29 mouse cellular contexts compared by ENCODE assay signal in genomic region chr17:36182212-36182611, GRCm38 (mm10). TPM values are rescaled to one million over a fixed set of nuclear protein-coding genes. Genes with fewer than 3 reads are reported as not detected.
"Had no signal": no experiment of that assay in that cellular context is flagged by ENCODE, and none has a peak within 500 bp of the region (broad histone marks: within the 10 kb centered on the region; RNA-seq: fewer than 3 reads in every experiment).

No protein-coding gene starts in this region.

- H3K27ac ChIP-seq: gastrocnemius, adult 2 months; hindbrain, embryonic 10.5 days; hindbrain, embryonic 12.5 days; hindbrain, embryonic 14.5 days; layer of hippocampus, adult 2 months; left cerebral cortex, adult 2 months; limb, embryonic 10.5 days; limb, embryonic 12.5 days; liver, embryonic 13.5 days had no signal

- H3K4me1 ChIP-seq: hindbrain, embryonic 12.5 days; limb, embryonic 12.5 days; liver, embryonic 13.5 days had no signal

- H3K4me2 ChIP-seq: heart, embryonic 12.5 days; hindbrain, embryonic 12.5 days; hindbrain, embryonic 14.5 days; limb, embryonic 12.5 days; liver, embryonic 11.5 days; liver, embryonic 13.5 days had no signal

- DNase-seq: gastrocnemius, adult 2 months; gastrocnemius, postnatal 10 days; gastrocnemius, postnatal 25 days; heart, adult 18-20 months; heart, postnatal 10 days; heart, postnatal 4 days; kidney, adult 11 months; kidney, adult 2 months; kidney, postnatal 10 days; kidney, postnatal 25 days; kidney, postnatal 4 days; liver, embryonic 13.5 days had no signal

- H3K9ac ChIP-seq: heart, embryonic 12.5 days; hindbrain, embryonic 12.5 days; hindbrain, embryonic 14.5 days; limb, embryonic 12.5 days; liver, embryonic 13.5 days had no signal

- H3K36me3 ChIP-seq: heart, embryonic 12.5 days; hindbrain, embryonic 10.5 days; hindbrain, embryonic 12.5 days; limb, embryonic 10.5 days; limb, embryonic 12.5 days; liver, embryonic 13.5 days had no signal

- ATAC-seq: forebrain, embryonic 16.5 days; hindbrain, embryonic 16.5 days; inflammation-experienced regulatory T-cells, adult 6 months had no signal

- H3K4me3 ChIP-seq: gastrocnemius, adult 2 months; heart, embryonic 12.5 days; hindbrain, embryonic 10.5 days; hindbrain, embryonic 12.5 days; layer of hippocampus, adult 2 months; left cerebral cortex, adult 2 months; limb, embryonic 10.5 days; limb, embryonic 12.5 days; liver, embryonic 13.5 days had no signal

- H3K9me3 ChIP-seq: heart, embryonic 12.5 days; hindbrain, embryonic 10.5 days; hindbrain, embryonic 12.5 days; limb, embryonic 10.5 days; limb, embryonic 12.5 days; liver, embryonic 13.5 days had no signal

RNA-seq across cellular contexts. Expression of gene H2-T3, which starts 7.9 kb away (rescaled TPM):
- polyA plus RNA-seq: forebrain, embryonic 16.5 days; frontal cortex, adult 2 months; heart, embryonic 12.5 days; heart, embryonic 14.5 days; hindbrain, embryonic 10.5 days; hindbrain, embryonic 12.5 days; hindbrain, embryonic 14.5 days; hindbrain, embryonic 16.5 days; kidney, adult 2 months; kidney, embryonic 14.5 days; kidney, embryonic 16.5 days; limb, embryonic 10.5 days; limb, embryonic 12.5 days; limb, embryonic 14.5 days; liver, embryonic 11.5 days; liver, embryonic 13.5 days had no signal

RNA-seq across cellular contexts. Expression of gene Gm8909, which starts 13.9 kb away (rescaled TPM):
- polyA plus RNA-seq: forebrain, embryonic 16.5 days; frontal cortex, adult 2 months; heart, embryonic 12.5 days; heart, embryonic 14.5 days; hindbrain, embryonic 12.5 days; hindbrain, embryonic 14.5 days; hindbrain, embryonic 16.5 days; kidney, adult 2 months; kidney, embryonic 14.5 days; limb, embryonic 10.5 days; limb, embryonic 12.5 days; limb, embryonic 14.5 days; liver, embryonic 13.5 days had no signal

RNA-seq across cellular contexts. Expression of gene Gm7030, which starts 53.0 kb away (rescaled TPM):
- polyA plus RNA-seq: forebrain, embryonic 16.5 days; frontal cortex, adult 2 months; heart, embryonic 12.5 days; heart, embryonic 14.5 days; hindbrain, embryonic 10.5 days; hindbrain, embryonic 12.5 days; hindbrain, embryonic 14.5 days; hindbrain, embryonic 16.5 days; kidney, adult 2 months; kidney, embryonic 14.5 days; kidney, embryonic 16.5 days; limb, embryonic 10.5 days; limb, embryonic 12.5 days; limb, embryonic 14.5 days; liver, embryonic 11.5 days; liver, embryonic 13.5 days had no signal
